Mouse (Mus musculus) spleen, adult 2 months (tissue): Measurements from ENCODE around the gene Tk2.

ENCODE experiments used
- CTCF ChIP-seq: fragments of 200-500 bp; IDR thresholded peaks from 2 replicates; pipeline ENCODE4 v1.5.1; 2011; ENCODE audit warnings: mild to moderate bottlenecking, inconsistent platforms; ENCODE audit not compliant: insufficient read depth, insufficient read length, insufficient replicate concordance; ENCODE audit errors: extremely low read depth
- POLR2A ChIP-seq: fragments of 200-500 bp; IDR thresholded peaks from 2 replicates; pipeline ENCODE4 v1.6.1; 2011; ENCODE audit warnings: low read depth, low read length, inconsistent platforms

- no peak for TF ChIP-seq CTCF
- no peak for TF ChIP-seq POLR2A
Observed at GRCm38 (mm10) chr8:104247908-104248275, 466 bp downstream of the Tk2 start.
